9 mouse cellular contexts compared by ENCODE assay signal in the genomic region with DNA sequence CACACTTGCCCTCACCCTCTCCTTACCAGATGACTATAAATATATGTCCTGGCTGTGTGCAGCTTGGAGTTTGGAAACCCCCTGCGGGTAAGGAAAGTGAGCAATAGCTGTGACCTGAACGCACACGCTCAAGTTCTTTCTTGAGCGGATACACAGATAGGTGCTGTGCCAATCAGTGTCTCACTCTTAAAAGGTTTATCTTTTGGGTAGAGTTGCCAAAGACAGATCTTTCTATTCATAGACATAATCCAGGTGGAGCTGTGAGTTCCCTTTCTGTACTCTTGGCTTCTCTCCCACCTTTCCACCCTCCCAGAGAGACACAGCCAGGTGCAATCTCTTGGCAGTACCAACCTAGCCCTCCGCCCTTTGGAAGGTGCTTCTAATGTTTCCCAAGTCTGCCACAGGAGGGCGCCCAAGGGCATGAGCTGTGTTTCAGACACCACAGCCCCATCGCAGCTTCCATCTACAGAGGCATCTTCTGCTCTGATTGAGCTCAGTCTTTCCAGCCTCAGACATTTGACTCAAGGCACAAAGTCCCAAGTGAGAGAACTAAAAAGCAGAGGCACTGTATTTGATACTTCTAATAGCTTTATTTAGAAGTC. TPM values are rescaled to one million over a fixed set of nuclear protein-coding genes. Genes with fewer than 3 reads are reported as not detected.
A peak's percentile ranks its signal among the peaks of the same experiment; 100 is the strongest.
DNase-seq lines count a peak whose midpoint lies in the region; ATAC-seq and TF ChIP-seq lines count a peak whose summit lies in the region.
"Had no signal": no experiment of that assay in that cellular context is flagged by ENCODE, and none has a peak within 500 bp of the region (broad histone marks: within the 10 kb centered on the region; RNA-seq: fewer than 3 reads in every experiment).

No protein-coding gene starts in this region.

- no peak overlapping the region for H3K27ac ChIP-seq in cerebellum, adult 2 months (ENCODE audit: insufficient read depth, low read length)
- H3K27ac ChIP-seq in hindbrain, embryonic 14.5 days: no peak overlapping the region
- H3K27ac ChIP-seq: limb, embryonic 15.5 days had no signal

- no peaks in the 10 kb centered on the region for H3K36me3 ChIP-seq in hindbrain, embryonic 14.5 days (replicated peaks; ENCODE audit: control insufficient read depth, insufficient read depth)
- H3K36me3 ChIP-seq: limb, embryonic 15.5 days had no signal

- no peak for TF ChIP-seq POLR2A in cerebellum, adult 2 months (IDR thresholded peaks at IDR 0.05; ENCODE audit: borderline replicate concordance, insufficient read depth, low read length)

- no peak overlapping the region for H3K4me3 ChIP-seq in cerebellum, adult 2 months (replicated peaks; ENCODE audit: insufficient read depth, low read depth, low read length)
- no peak overlapping the region for H3K4me3 ChIP-seq in hindbrain, embryonic 14.5 days (replicated peaks; ENCODE audit: low read length)
- H3K4me3 ChIP-seq: limb, embryonic 15.5 days had no signal

- DNase-seq in Muller cell, postnatal 12 days (ENCODE audit: inconsistent ontology term): peak; percentile 43
- peak; percentile 68 to 83 for DNase-seq in cerebellum, adult 2 months
- DNase-seq in hindbrain, embryonic 14.5 days (ENCODE audit: low spot score): peak; percentile 92
- peak; percentile 89 to 99 for DNase-seq in layer of hippocampus, postnatal 25 days (ENCODE audit: extremely low spot score in 1 of 2, low spot score in 1 of 2)
- peak; percentile 81 for DNase-seq in mesoderm, embryonic 11.5 days (ENCODE audit: low read depth, low spot score)
- peak; percentile 96 for DNase-seq in right cerebral cortex, postnatal 4 days

- 18% methylated on average over 7 of the region's 7 CpGs for WGBS in cerebellum, adult 2 months
- 47% methylated on average over 7 of the region's 7 CpGs for WGBS in hindbrain, embryonic 14.5 days

- H3K4me1 ChIP-seq in cerebellum, adult 2 months (ENCODE audit: control insufficient read depth, insufficient read depth, low read length): no peaks in the 10 kb centered on the region
- H3K4me1 ChIP-seq in hindbrain, embryonic 14.5 days (replicated peaks; ENCODE audit: control insufficient read depth, insufficient read depth, low read length): no peaks in the 10 kb centered on the region

- H3K4me2 ChIP-seq in hindbrain, embryonic 14.5 days (replicated peaks): no peak overlapping the region
- H3K4me2 ChIP-seq: limb, embryonic 15.5 days had no signal

- TF ChIP-seq CTCF in cerebellum, adult 2 months (IDR thresholded peaks at IDR 0.05; ENCODE audit: borderline replicate concordance, insufficient read depth, low read depth, low read length): peak; percentile 84

- no peak overlapping the region for H3K9ac ChIP-seq in hindbrain, embryonic 14.5 days
- H3K9ac ChIP-seq: limb, embryonic 15.5 days had no signal

- peak; percentile 89 for ATAC-seq in frontal cortex, adult (ENCODE audit: low TSS enrichment)
- peak; percentile 84 for ATAC-seq in hindbrain, embryonic 14.5 days (ENCODE audit: low FRiP score)
- no peak for ATAC-seq in megakaryocyte, adult 5-6 weeks (ENCODE audit: poor library complexity, severe bottlenecking)

- no peaks in the 10 kb centered on the region for H3K9me3 ChIP-seq in hindbrain, embryonic 14.5 days (ENCODE audit: control insufficient read depth, low read length)
- H3K9me3 ChIP-seq: limb, embryonic 15.5 days had no signal

- H3K27me3 ChIP-seq in cerebellum, adult 2 months (ENCODE audit: control insufficient read depth, insufficient read depth, low read length): no peaks in the 10 kb centered on the region
- H3K27me3 ChIP-seq in hindbrain, embryonic 14.5 days (ENCODE audit: control insufficient read depth, insufficient read depth, low read length): 0 out of 2 replicates have a peak, but pooled peaks cover 7% of the 10 kb centered on the region

RNA-seq across cellular contexts. Expression of a gene that starts 8.8 kb away (rescaled TPM):
- 1.1 and 1.6 TPM in 2 replicates for polyA plus RNA-seq in cerebellum, adult 2 months (2012; rRNA removed)
- polyA plus RNA-seq in hindbrain, embryonic 14.5 days (2014; fragmentation: Nextera tagmentation; extraction: Ambion mirVana): 3.5 and 5.3 TPM in 2 replicates
- total RNA-seq in layer of hippocampus, postnatal 25 days (2021): 10 to 100 TPM; 27.3 to 29.9 TPM
- total RNA-seq in megakaryocyte, adult 5-6 weeks (2015): 0.23 TPM in 1 of 2 replicates, not detected in the other
- not detected in 2 replicates for total RNA-seq in megakaryocyte, adult 5-6 weeks (2017)

Comparison
In these comparisons a context has a peak if more than half of its experiments do, and no peak if none do; other contexts are left out.
1. DNase-seq: peak in every context shown above with its lines; median percentile 96 in right cerebral cortex, postnatal 4 days; 94 in layer of hippocampus, postnatal 25 days; 92 in hindbrain, embryonic 14.5 days; 81 in mesoderm, embryonic 11.5 days; 76 in cerebellum, adult 2 months; 43 in Muller cell, postnatal 12 days.
2. RNA of a gene that starts 8.8 kb away (total RNA-seq): 27.3 to 29.9 TPM in layer of hippocampus, postnatal 25 days; 0.23 TPM in megakaryocyte, adult 5-6 weeks; every median in the first group is over 10 times any median in the second.